Mouse (Mus musculus) stomach, embryonic 16.5 days (tissue): ENCODE measurements around the gene Slc6a13. TPM values are rescaled to one million over a fixed set of nuclear protein-coding genes. Genes with fewer than 3 reads are reported as not detected.

Experiments used
- ATAC-seq: fragments of 200-750 bp; cut with Nextera tagmentation; 2 replicates; pipeline ENCODE4 v1.8.0; 2017; ENCODE audit warnings: moderate number of reproducible peaks, moderate TSS enrichment; ENCODE audit not compliant: insufficient read depth, low FRiP score
- H3K27ac ChIP-seq: fragments of 300-500 bp; sonication (generic); 2 replicates; pipeline ENCODE4 v1.5.1; 2014; ENCODE audit warnings: low read length
- H3K27me3 ChIP-seq: fragments of 300-500 bp; sonication (generic); 2 replicates; pipeline ENCODE4 v1.6.1; 2014; ENCODE audit warnings: low read length, control low read depth, mixed read lengths; ENCODE audit not compliant: control insufficient read depth, insufficient read depth
- H3K36me3 ChIP-seq: fragments of 300-500 bp; sonication (generic); 2 replicates; pipeline ENCODE4 v1.6.1; 2014; ENCODE audit warnings: low read length; ENCODE audit not compliant: control insufficient read depth, insufficient read depth
- H3K4me1 ChIP-seq: fragments of 300-500 bp; sonication (generic); 2 replicates; pipeline ENCODE4 v1.6.1; 2014; ENCODE audit warnings: low read length, control low read depth, mixed read lengths; ENCODE audit not compliant: control insufficient read depth, insufficient read depth
- H3K4me2 ChIP-seq: fragments of 300-500 bp; sonication (generic); 2 replicates; pipeline ENCODE4 v1.6.1; 2014; ENCODE audit warnings: low read depth, low read length, mixed read lengths
- H3K4me3 ChIP-seq: fragments of 300-500 bp; sonication (generic); replicated peaks from 2 replicates; pipeline ENCODE4 v1.5.1; 2014; ENCODE audit warnings: mild to moderate bottlenecking, low read length
- H3K9ac ChIP-seq: fragments of 300-500 bp; sonication (generic); 2 replicates; pipeline ENCODE4 v1.6.1; 2014; ENCODE audit warnings: low read length
- H3K9me3 ChIP-seq: fragments of 300-500 bp; sonication (generic); replicated peaks from 2 replicates; pipeline ENCODE4 v1.6.1; 2016; ENCODE audit warnings: low read length, control low read depth; ENCODE audit not compliant: control insufficient read depth
- WGBS: fragments of 180-500 bp; shearing (Covaris S2); extraction: QIAGEN DNeasy Blood & Tissue Kit; methylation state at CpG from one replicate; pipeline ENCODE4 v1.1.7; 2014; 5-methylcytosine and 5-hydroxymethylcytosine counted together
- polyA plus RNA-seq: library from polyadenylated mRNA; unstranded; fragments of >200 nt; fragmentation: Nextera tagmentation; extraction: Ambion mirVana; gene quantifications from 2 replicates; pipeline ENCODE4 v1.2.1, GENCODE M21; 2015

Slc6a13 gene
- 2.0 and 2.9 TPM in 2 replicates for polyA plus RNA-seq

DNA sequence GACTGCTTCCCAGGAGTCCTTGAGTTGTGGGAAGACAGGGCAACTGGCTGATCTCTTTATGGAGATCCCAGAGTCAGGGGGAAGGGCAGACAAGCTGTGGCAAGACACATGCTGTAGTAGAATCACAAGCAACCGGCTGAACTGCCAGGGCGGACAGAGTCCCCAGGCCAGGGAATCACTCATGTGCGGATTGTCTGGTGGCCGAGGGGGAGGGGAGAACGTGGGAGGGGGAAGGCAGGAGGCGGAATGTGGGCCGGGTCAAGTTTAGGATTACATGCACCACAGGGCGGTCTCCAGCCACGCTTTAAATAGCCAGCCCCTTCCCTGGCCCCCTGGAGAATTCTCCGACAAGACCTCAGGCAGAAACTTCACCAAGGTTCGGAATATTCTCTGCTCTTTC lies at the start of gene Slc6a13:
Gene Slc6a13, plus strand, starts transcription at position 274 of the 400 bp plus-strand sequence.
- 9% methylated on average over 11 of the region's 11 CpGs for WGBS
- no peaks in the 10 kb centered on the region for H3K9me3 ChIP-seq
- ATAC-seq, result peak; percentile 44; the same call in 1 of the 2 replicates
- no peaks in the 10 kb centered on the region for H3K27me3 ChIP-seq
- H3K27ac ChIP-seq, result no peak within 1 kb of the TSS
- peak within 1 kb of the TSS; percentile 31 for H3K4me2 ChIP-seq
- no peak within 1 kb of the TSS for H3K9ac ChIP-seq
- peaks cover 7% of the 10 kb centered on the region for H3K4me1 ChIP-seq
- H3K4me3 ChIP-seq, result no peak within 1 kb of the TSS
- no peaks in the 10 kb centered on the region for H3K36me3 ChIP-seq

GRCm38 (mm10) chr6:121250406-121250805 lies 49.6 kb upstream of the Slc6a13 start:
- 67% methylated on average over 1 of the region's 1 CpGs for WGBS
- Histone ChIP-seq H3K4me2 (no peak overlapping the region), H3K9me3 (no peaks in the 10 kb centered on the region), H3K4me1 (no peaks in the 10 kb centered on the region), H3K27me3 (no peaks in the 10 kb centered on the region), H3K36me3 (no peaks in the 10 kb centered on the region), H3K27ac (no peak overlapping the region), H3K9ac (no peak overlapping the region), H3K4me3 (no peak overlapping the region)
- no peak for ATAC-seq

DNA sequence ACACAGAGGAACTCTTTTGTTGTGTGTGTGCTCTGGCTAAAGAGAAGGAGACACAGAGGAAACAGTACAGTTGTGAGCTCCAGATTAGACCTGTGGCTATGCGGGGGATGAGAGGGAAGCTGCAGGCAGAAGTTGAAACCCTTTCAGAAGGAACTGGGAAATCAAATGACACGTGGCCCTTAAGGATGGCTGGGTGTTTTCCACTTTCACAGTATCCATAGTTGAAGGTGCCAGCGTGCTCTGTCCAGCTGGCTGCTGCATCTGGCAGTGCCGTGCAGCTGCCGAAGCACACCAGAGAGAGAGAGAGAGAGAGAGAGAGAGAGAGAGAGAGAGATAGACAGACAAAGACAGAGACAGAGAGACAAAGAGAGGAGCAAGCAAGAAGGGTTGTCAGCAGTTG lies 48.8 kb upstream of the Slc6a13 start:
- no peaks in the 10 kb centered on the region for H3K9me3 ChIP-seq
- H3K4me1 ChIP-seq, result no peaks in the 10 kb centered on the region
- H3K4me3 ChIP-seq, result no peak overlapping the region
- H3K9ac ChIP-seq, result no peak overlapping the region
- no peak overlapping the region for H3K4me2 ChIP-seq
- 68% methylated on average over 5 of the region's 5 CpGs for WGBS
- H3K27me3 ChIP-seq, result no peaks in the 10 kb centered on the region
- no peak overlapping the region for H3K27ac ChIP-seq
- ATAC-seq, result no peak
- no peaks in the 10 kb centered on the region for H3K36me3 ChIP-seq

GRCm38 (mm10) chr6:121260548-121260947 lies 39.5 kb upstream of the Slc6a13 start:
- ATAC-seq, result no peak

GRCm38 (mm10) chr6:121261233-121261632 lies 38.8 kb upstream of the Slc6a13 start:
- H3K27ac ChIP-seq, result no peak overlapping the region
- no peak overlapping the region for H3K9ac ChIP-seq
- H3K4me3 ChIP-seq, result no peak overlapping the region
- H3K9me3 ChIP-seq, result 0 out of 2 replicates have a peak, but pooled peaks cover 3% of the 10 kb centered on the region
- H3K4me2 ChIP-seq, result no peak overlapping the region
- no peaks in the 10 kb centered on the region for H3K27me3 ChIP-seq
- no peaks in the 10 kb centered on the region for H3K4me1 ChIP-seq
- ATAC-seq, result no peak
- 68% methylated on average over 8 of the region's 8 CpGs for WGBS
- H3K36me3 ChIP-seq, result no peaks in the 10 kb centered on the region

More at GRCm38 (mm10) chr6:121260548-121260947, 39.5 kb upstream of the Slc6a13 start:
- no peak overlapping the region for H3K4me3 ChIP-seq
- H3K9ac ChIP-seq, result no peak overlapping the region
- H3K27ac ChIP-seq, result no peak overlapping the region
- no peaks in the 10 kb centered on the region for H3K4me1 ChIP-seq
- no peaks in the 10 kb centered on the region for H3K27me3 ChIP-seq
- H3K36me3 ChIP-seq, result no peaks in the 10 kb centered on the region
- H3K4me2 ChIP-seq, result no peak overlapping the region
- H3K9me3 ChIP-seq, result 0 out of 2 replicates have a peak, but pooled peaks cover 3% of the 10 kb centered on the region
- WGBS, result 29% methylated on average over 9 of the region's 9 CpGs

DNA sequence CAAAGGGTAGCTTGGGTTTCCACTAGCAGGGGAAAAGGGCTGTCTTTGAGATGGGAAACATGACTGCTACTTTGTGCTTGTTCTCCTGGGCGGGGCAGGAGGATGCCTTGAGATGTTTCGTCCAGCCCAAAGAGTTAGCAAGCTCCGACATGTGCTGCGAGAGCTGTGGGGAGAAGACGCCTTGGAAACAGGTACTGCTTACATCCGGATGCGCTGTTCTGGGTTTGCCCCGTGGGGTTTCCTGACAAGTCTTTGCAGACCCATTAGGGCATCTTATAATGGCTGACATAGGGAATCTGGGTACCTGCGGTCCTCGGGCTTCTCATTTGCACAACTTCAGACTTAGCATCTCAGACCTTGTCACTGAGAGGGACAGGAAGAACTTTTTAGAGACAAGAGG lies 38.0 kb upstream of the Slc6a13 start:
- Histone ChIP-seq H3K4me3 (no peak overlapping the region), H3K4me1 (no peaks in the 10 kb centered on the region), H3K9ac (no peak overlapping the region), H3K36me3 (no peaks in the 10 kb centered on the region), H3K9me3 (0 out of 2 replicates have a peak, but pooled peaks cover 3% of the 10 kb centered on the region), H3K27ac (no peak overlapping the region), H3K4me2 (no peak overlapping the region), H3K27me3 (no peaks in the 10 kb centered on the region)
- ATAC-seq, result no peak
- 87% methylated on average over 10 of the region's 10 CpGs for WGBS

GRCm38 (mm10) chr6:121262496-121262895 lies 37.5 kb upstream of the Slc6a13 start:
- ATAC-seq, result no peak
- Histone ChIP-seq H3K4me2 (no peak overlapping the region), H3K4me3 (no peak overlapping the region), H3K27me3 (no peaks in the 10 kb centered on the region), H3K9ac (no peak overlapping the region), H3K9me3 (0 out of 2 replicates have a peak, but pooled peaks cover 3% of the 10 kb centered on the region), H3K36me3 (no peaks in the 10 kb centered on the region), H3K27ac (no peak overlapping the region), H3K4me1 (no peaks in the 10 kb centered on the region)
- WGBS, result 93% methylated on average over 11 of the region's 11 CpGs

DNA sequence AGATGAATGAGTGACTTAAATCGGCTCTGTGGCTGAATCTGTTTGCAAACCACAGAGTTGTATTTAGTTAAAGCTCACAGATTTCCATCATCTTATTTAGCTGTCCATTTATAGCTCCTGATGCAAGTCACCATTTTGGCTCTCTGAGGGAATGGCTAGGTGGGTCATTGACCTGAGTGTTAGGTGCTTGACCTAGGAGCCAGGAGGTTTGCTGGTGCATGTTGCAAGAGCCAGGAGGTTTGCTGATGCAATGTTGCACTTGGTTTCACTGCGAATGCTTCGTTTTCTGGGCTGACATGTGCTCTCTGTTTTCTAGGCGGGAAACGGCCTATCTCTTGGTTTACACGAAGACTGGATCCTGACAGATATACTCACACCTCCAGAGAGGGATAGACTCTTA lies 29.9 kb upstream of the Slc6a13 start:
- no peak for ATAC-seq
- Histone ChIP-seq H3K4me1 (no peaks in the 10 kb centered on the region), H3K27ac (no peak overlapping the region), H3K4me2 (no peak overlapping the region), H3K27me3 (no peaks in the 10 kb centered on the region), H3K4me3 (no peak overlapping the region), H3K9me3 (no peaks in the 10 kb centered on the region), H3K9ac (no peak overlapping the region), H3K36me3 (no peaks in the 10 kb centered on the region)
- 77% methylated on average over 6 of the region's 6 CpGs for WGBS

DNA sequence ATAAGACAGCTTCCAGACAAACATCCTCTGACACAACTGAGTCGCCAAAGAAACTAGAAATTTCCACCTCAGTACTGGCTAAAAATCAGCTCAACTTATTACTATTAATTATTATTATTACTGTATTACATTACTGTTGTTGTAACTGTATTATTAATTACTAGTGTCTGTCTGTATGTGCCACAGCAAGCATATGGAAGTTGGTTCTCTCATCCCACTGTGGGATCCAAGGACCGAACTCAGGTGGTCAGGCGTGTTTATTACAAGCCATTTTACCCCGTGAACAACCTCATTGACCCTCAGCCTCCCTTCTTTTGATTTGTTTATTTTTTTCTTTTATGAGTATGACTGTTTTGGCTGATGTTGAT lies 28.3 kb upstream of the Slc6a13 start:
- H3K9ac ChIP-seq, result no peak overlapping the region
- H3K4me2 ChIP-seq, result peak overlapping the region; percentile 68; the same call in 1 of the 2 replicates
- no peaks in the 10 kb centered on the region for H3K4me1 ChIP-seq
- H3K27ac ChIP-seq, result no peak overlapping the region
- 16% methylated on average over 4 of the region's 4 CpGs for WGBS
- H3K9me3 ChIP-seq, result no peaks in the 10 kb centered on the region
- ATAC-seq, result no peak
- no peaks in the 10 kb centered on the region for H3K27me3 ChIP-seq
- no peak overlapping the region for H3K4me3 ChIP-seq
- H3K36me3 ChIP-seq, result no peaks in the 10 kb centered on the region
